Mouse (Mus musculus): ENCODE results near the gene Pus1. TPM values are rescaled to one million over a fixed set of nuclear protein-coding genes. Genes with fewer than 3 reads are reported as not detected.
A peak's percentile ranks its signal among the peaks of the same experiment; 100 is the strongest.
"Not testable (repeated sequence)": the region's sequence is repeated elsewhere in the genome, so short reads cannot be mapped to it uniquely, and the experiment has no call there.

Gene Pus1
- total and polyA plus RNA-seq, 2 experiments from 2014 or later = 21.2 to 23.4 TPM

DNA sequence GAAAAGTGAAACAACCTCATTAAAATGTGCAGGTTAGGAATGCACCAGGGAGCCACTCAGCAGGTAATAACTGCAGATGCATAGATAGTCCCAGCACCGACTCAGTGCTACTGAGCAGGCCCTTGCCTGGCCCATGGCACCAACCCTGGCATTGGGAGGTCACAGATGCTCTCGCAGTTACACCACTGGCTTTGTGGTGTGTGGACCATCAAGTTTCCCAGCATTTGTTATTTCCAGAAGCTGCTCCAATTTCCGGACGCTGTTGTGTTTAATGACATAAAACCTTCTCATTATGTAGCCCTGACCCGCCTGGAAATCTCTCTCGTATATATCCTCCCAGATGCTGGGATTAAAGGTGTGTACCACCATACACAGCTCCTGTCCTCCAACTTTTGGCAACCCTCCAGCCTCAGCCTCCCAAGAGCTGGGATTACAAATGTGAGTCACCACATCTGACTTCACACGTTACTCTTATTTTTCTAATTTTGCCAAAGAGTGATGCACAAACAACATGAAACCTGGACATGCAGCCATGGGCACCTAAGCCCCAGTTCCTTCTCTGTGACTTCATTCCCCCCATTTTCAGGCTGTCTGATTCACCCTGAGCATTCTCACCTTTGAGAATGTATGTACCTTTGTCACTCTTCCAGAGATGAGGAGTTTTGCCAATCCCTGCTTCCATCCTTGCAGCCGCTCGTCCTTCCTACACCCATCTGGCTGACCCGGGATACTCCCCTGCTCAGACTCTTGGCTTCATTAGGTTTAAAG is 486 bp upstream of the Pus1 start:
- H3K4me3 ChIP-seq (ENCODE audit: low read depth, low read length) = peak overlapping the region; percentile 85
- peaks cover 12% of the 10 kb centered on the region for H3K4me1 ChIP-seq (ENCODE audit: control insufficient read depth, insufficient read depth)
- H3K9ac ChIP-seq (replicated peaks; ENCODE audit: low read depth, low read length) = 0 out of 2 replicates have a peak overlapping the region, but pooled peaks have one; percentile 83
- WGBS = 57% methylated on average over 10 of the region's 10 CpGs
- H3K27me3 ChIP-seq (ENCODE audit: control insufficient read depth, insufficient read depth, low read length) = no peaks in the 10 kb centered on the region
- ATAC-seq (ENCODE audit: insufficient read depth, low read depth) (peak; percentile 49; the same call in 1 of the 2 replicates), DNase-seq (ENCODE audit: low spot score) (no peak)
- H3K36me3 ChIP-seq (replicated peaks; ENCODE audit: control insufficient read depth, insufficient read depth, low read length) = peaks cover 23% of the 10 kb centered on the region
- 0 out of 2 replicates have a peak overlapping the region, but pooled peaks have one; percentile 32 for H3K27ac ChIP-seq (ENCODE audit: low read depth)
- TF ChIP-seq EP300 (IDR thresholded peaks at IDR 0.05; ENCODE audit: low read depth) = no peak
- no peak for TF ChIP-seq CTCF (IDR thresholded peaks at IDR 0.05; ENCODE audit: low read depth)
- H3K9me3 ChIP-seq (replicated peaks; ENCODE audit: control insufficient read depth, low read length) = no peaks in the 10 kb centered on the region
- peak overlapping the region; percentile 97 for H3K4me2 ChIP-seq (ENCODE audit: low read depth, low read length)

DNA sequence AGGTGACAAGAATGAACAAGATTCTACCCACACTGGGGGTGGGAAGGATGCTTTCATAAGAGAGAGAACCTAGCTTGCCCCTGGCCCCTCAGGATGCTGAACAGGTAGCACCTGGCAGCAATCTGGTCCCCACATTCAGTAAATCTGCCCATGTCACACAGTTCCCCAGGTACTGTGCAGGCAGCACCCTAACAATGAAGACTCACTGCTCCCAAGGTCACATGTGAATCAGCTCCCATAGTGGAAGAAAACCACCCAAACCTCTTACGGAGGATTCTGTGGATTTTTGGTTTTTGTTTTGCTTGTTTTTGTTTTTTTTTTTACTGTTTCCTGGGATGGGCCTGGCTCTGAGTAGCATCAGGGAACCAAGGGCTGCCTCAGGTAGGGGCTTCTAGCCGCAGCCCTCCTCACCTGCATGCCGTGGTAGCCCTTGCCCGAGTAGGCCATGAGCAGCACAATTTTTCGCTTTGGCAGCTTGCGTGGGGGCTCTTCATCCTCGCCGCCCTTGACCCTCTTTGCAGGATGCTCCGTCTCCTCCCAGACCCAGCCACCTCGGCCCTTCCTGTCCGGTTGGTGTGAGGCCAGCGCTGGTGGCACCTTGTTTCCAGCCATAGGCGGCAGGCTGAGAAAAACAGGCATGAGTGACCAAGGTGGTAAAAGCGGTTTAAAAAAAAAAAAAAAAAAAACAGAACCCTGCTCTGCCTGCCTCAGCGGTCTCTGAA is 1.0 kb downstream of the Pus1 start:
- Histone ChIP-seq H3K36me3 (replicated peaks; ENCODE audit: control insufficient read depth, insufficient read depth, low read length) (peaks cover 28% of the 10 kb centered on the region), H3K27ac (ENCODE audit: low read depth) (no peak overlapping the region; the same call in 1 of the 2 replicates), H3K4me2 (ENCODE audit: low read depth, low read length) (peak overlapping the region; percentile 97), H3K9ac (replicated peaks; ENCODE audit: low read depth, low read length) (peak overlapping the region; percentile 83), H3K4me1 (ENCODE audit: control insufficient read depth, insufficient read depth) (peaks cover 12% of the 10 kb centered on the region), H3K27me3 (ENCODE audit: control insufficient read depth, insufficient read depth, low read length) (no peaks in the 10 kb centered on the region), H3K9me3 (replicated peaks; ENCODE audit: control insufficient read depth, low read length) (no peaks in the 10 kb centered on the region), H3K4me3 (ENCODE audit: low read depth, low read length) (peak overlapping the region; percentile 85)
- no peak for ATAC-seq (ENCODE audit: insufficient read depth, low read depth)
- WGBS = 19% methylated on average over 15 of the region's 15 CpGs
- DNase-seq (ENCODE audit: low spot score) = no peak
- TF ChIP-seq CTCF (IDR thresholded peaks at IDR 0.05; ENCODE audit: low read depth) (no peak), EP300 (IDR thresholded peaks at IDR 0.05; ENCODE audit: low read depth) (no peak)

DNA sequence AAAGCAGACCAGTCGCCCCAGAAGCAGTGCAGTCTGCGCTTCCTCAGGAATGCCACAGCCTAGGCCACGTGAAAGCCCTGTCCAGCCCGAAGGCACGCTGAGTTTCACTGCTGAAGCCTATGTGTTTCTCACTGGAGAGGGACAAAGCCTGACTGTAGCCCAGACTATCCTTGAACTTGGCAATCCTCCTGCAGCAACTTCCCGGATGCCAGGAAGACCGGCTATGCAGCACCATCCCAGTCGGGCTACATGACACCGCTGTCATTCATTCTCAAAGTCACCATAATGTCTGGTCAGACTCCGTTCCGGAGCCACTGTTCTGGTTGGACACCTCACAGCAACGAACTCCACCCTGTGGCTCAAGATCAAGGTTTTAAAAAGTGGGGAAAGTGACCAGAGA is 2.2 kb downstream of the Pus1 start:
- no peak overlapping the region for H3K4me2 ChIP-seq (ENCODE audit: low read depth, low read length)
- H3K27me3 ChIP-seq (ENCODE audit: control insufficient read depth, insufficient read depth, low read length) = no peaks in the 10 kb centered on the region
- WGBS = 86% methylated on average over 12 of the region's 12 CpGs
- no peak for DNase-seq (ENCODE audit: low spot score)
- TF ChIP-seq CTCF (IDR thresholded peaks at IDR 0.05; ENCODE audit: low read depth) (no peak), EP300 (IDR thresholded peaks at IDR 0.05; ENCODE audit: low read depth) (no peak)
- no peaks in the 10 kb centered on the region for H3K9me3 ChIP-seq (replicated peaks; ENCODE audit: control insufficient read depth, low read length)
- H3K36me3 ChIP-seq (replicated peaks; ENCODE audit: control insufficient read depth, insufficient read depth, low read length) = peaks cover 39% of the 10 kb centered on the region
- H3K4me1 ChIP-seq (ENCODE audit: control insufficient read depth, insufficient read depth) = peaks cover 12% of the 10 kb centered on the region
- H3K27ac ChIP-seq (ENCODE audit: low read depth) = no peak overlapping the region
- ATAC-seq (ENCODE audit: insufficient read depth, low read depth) = no peak
- H3K4me3 ChIP-seq (ENCODE audit: low read depth, low read length) = no peak overlapping the region
- H3K9ac ChIP-seq (replicated peaks; ENCODE audit: low read depth, low read length) = no peak overlapping the region

DNA sequence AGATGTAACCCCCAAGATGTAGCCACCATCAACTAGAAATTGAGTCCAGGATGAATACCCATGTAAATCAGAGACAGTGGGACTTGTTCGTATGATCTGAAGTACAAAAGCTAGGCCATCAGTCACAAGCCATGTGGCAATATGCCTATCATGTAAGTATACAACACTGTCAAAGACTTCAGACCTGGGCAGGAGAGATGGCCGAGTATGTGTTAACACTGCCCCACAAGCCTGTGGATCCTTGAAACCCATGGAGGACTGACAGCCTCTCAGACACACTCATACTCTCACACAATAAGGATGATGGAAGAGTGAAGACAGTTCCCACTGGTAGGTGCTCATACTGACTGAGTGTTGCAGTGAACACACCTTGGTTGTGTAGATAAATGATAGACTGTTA is 4.3 kb downstream of the Pus1 start:
- no peak overlapping the region for H3K4me2 ChIP-seq (ENCODE audit: low read depth, low read length)
- ATAC-seq (ENCODE audit: insufficient read depth, low read depth) (no peak), DNase-seq (ENCODE audit: low spot score) (no peak)
- peaks cover 11% of the 10 kb centered on the region for H3K4me1 ChIP-seq (ENCODE audit: control insufficient read depth, insufficient read depth)
- H3K9ac ChIP-seq (replicated peaks; ENCODE audit: low read depth, low read length) = no peak overlapping the region
- whole genome bisulfite sequencing = 80% methylated on average over 2 of the region's 2 CpGs
- H3K9me3 ChIP-seq (replicated peaks; ENCODE audit: control insufficient read depth, low read length) = no peaks in the 10 kb centered on the region
- TF ChIP-seq EP300 (IDR thresholded peaks at IDR 0.05; ENCODE audit: low read depth) (no peak), CTCF (IDR thresholded peaks at IDR 0.05; ENCODE audit: low read depth) (no peak)
- H3K36me3 ChIP-seq (replicated peaks; ENCODE audit: control insufficient read depth, insufficient read depth, low read length) = peaks cover 46% of the 10 kb centered on the region
- no peak overlapping the region for H3K4me3 ChIP-seq (ENCODE audit: low read depth, low read length)
- H3K27ac ChIP-seq (ENCODE audit: low read depth) = no peak overlapping the region
- no peaks in the 10 kb centered on the region for H3K27me3 ChIP-seq (ENCODE audit: control insufficient read depth, insufficient read depth, low read length)

DNA sequence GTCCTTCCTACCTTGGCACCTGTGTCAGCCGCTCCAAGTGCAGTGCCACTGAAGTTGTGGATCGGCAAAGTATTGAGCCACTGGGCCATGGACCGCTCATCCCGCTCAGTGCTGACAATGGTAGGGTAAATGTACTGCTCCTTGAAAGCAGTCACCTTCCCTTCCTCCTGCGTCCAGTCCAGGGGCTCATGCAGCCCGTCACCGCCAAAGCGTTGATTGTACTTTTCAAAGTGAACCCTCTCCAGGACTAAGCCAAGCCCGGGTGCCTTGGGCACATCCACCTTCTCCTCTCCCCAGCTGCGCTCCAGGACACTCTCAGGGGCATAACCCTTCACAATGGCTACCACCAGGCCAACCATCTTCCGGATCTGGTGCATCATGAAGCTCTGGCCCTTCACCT is 5.9 kb downstream of the Pus1 start:
- peaks cover 46% of the 10 kb centered on the region for H3K36me3 ChIP-seq (replicated peaks; ENCODE audit: control insufficient read depth, insufficient read depth, low read length)
- no peaks in the 10 kb centered on the region for H3K27me3 ChIP-seq (ENCODE audit: control insufficient read depth, insufficient read depth, low read length)
- no peak overlapping the region for H3K9ac ChIP-seq (replicated peaks; ENCODE audit: low read depth, low read length)

DNA sequence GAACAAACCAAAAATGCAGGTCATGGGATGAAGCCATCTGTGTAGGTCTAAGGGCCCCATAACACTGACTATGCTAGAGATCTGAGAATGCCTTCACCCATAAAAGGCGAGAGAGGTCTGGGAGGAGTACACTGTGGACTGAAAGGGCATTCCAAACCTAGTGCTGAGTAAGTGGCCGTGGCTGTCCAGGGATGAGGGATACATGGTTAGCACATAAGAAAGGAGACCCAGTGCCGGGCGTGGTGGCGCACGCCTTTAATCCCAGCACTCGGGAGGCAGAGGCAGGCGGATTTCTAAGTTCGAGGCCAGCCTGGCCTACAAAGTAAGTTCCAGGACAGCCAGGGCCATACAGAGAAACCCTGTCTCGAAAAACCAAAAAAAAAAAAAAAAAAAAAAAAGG is 7.5 kb downstream of the Pus1 start:
- not testable (repeated sequence) for DNase-seq (ENCODE audit: low spot score)
- peaks cover 12% of the 10 kb centered on the region for H3K4me1 ChIP-seq (ENCODE audit: control insufficient read depth, insufficient read depth)
- 89% methylated on average over 10 of the region's 10 CpGs for WGBS

More for the DNA sequence above, 5.9 kb downstream of the Pus1 start:
- Histone ChIP-seq H3K4me2 (ENCODE audit: low read depth, low read length) (no peak overlapping the region), H3K4me1 (ENCODE audit: control insufficient read depth, insufficient read depth) (peaks cover 4% of the 10 kb centered on the region), H3K27ac (ENCODE audit: low read depth) (no peak overlapping the region), H3K9me3 (replicated peaks; ENCODE audit: control insufficient read depth, low read length) (no peaks in the 10 kb centered on the region), H3K4me3 (ENCODE audit: low read depth, low read length) (no peak overlapping the region)
- ATAC-seq (ENCODE audit: insufficient read depth, low read depth) (no peak), DNase-seq (ENCODE audit: low spot score) (no peak)
- 90% methylated on average over 11 of the region's 11 CpGs for WGBS
- TF ChIP-seq EP300 (IDR thresholded peaks at IDR 0.05; ENCODE audit: low read depth) = no peak
- no peak for TF ChIP-seq CTCF (IDR thresholded peaks at IDR 0.05; ENCODE audit: low read depth)

More for the DNA sequence above, 7.5 kb downstream of the Pus1 start:
- not testable (repeated sequence) for H3K4me3 ChIP-seq (ENCODE audit: low read depth, low read length); ATAC-seq (ENCODE audit: insufficient read depth, low read depth); H3K9ac ChIP-seq (replicated peaks; ENCODE audit: low read depth, low read length); H3K4me2 ChIP-seq (ENCODE audit: low read depth, low read length); H3K27me3 ChIP-seq (ENCODE audit: control insufficient read depth, insufficient read depth, low read length); H3K27ac ChIP-seq (ENCODE audit: low read depth); H3K9me3 ChIP-seq (replicated peaks; ENCODE audit: control insufficient read depth, low read length)
- H3K36me3 ChIP-seq (replicated peaks; ENCODE audit: control insufficient read depth, insufficient read depth, low read length) = peaks cover 46% of the 10 kb centered on the region

Data from heart, postnatal 0 days (tissue).